In genomic region chr3:10087994-10088393, GRCm38 (mm10) we compare ENCODE assay signal across 8 mouse cellular contexts. TPM values are rescaled to one million over a fixed set of nuclear protein-coding genes. Genes with fewer than 3 reads are reported as not detected.
DNase-seq lines count a peak whose midpoint lies in the region; ATAC-seq and TF ChIP-seq lines count a peak whose summit lies in the region.
"Not testable (repeated sequence)": the region's sequence is repeated elsewhere in the genome, so short reads cannot be mapped to it uniquely, and the experiment has no call there.

TSS of gene Gm9833 (plus strand) at chr3:10088110.

- not testable (repeated sequence) for H3K9me3 ChIP-seq in forebrain, embryonic 10.5 days; heart, embryonic 13.5 days; hindbrain, embryonic 16.5 days (ENCODE audit: control insufficient read depth, low read length); liver, embryonic 14.5 days (ENCODE audit: control insufficient read depth, low read length); midbrain, embryonic 14.5 days (ENCODE audit: control insufficient read depth, low read length); stomach, embryonic 15.5 days

- H3K4me2 ChIP-seq in heart, embryonic 13.5 days, result peak within 1 kb of the TSS; percentile 58
- H3K4me2 ChIP-seq in hindbrain, embryonic 16.5 days (ENCODE audit: low read length), result peak within 1 kb of the TSS; percentile 47
- H3K4me2 ChIP-seq in liver, embryonic 14.5 days (ENCODE audit: low read depth), result peak within 1 kb of the TSS; percentile 22; the same call in 1 of the 2 replicates
- H3K4me2 ChIP-seq in midbrain, embryonic 14.5 days (ENCODE audit: low read length), result peak within 1 kb of the TSS; percentile 40
- H3K4me2 ChIP-seq in stomach, embryonic 15.5 days, result peak within 1 kb of the TSS; percentile 44

- not testable (repeated sequence) for ATAC-seq in Patski; heart, embryonic 13.5 days (ENCODE audit: extremely low read depth, insufficient number of reproducible peaks, low FRiP score, low TSS enrichment); hindbrain, embryonic 16.5 days; liver, embryonic 14.5 days (ENCODE audit: insufficient read depth); midbrain, embryonic 14.5 days (ENCODE audit: low FRiP score, low TSS enrichment); stomach, embryonic 15.5 days (ENCODE audit: insufficient read depth, low FRiP score, low read depth)

- not testable (repeated sequence) for TF ChIP-seq EP300 in liver, embryonic 14.5 days (IDR thresholded peaks at IDR 0.05; ENCODE audit: low read depth)

- POLR2A ChIA-PET in Patski (lab: Charles Lee), result not testable (repeated sequence)

- TF ChIP-seq CTCF in Patski (IDR thresholded peaks at IDR 0.05); liver, embryonic 14.5 days (IDR thresholded peaks at IDR 0.05; ENCODE audit: low read depth): not testable (repeated sequence)

- not testable (repeated sequence) for H3K4me1 ChIP-seq in forebrain, embryonic 10.5 days; hindbrain, embryonic 16.5 days (ENCODE audit: control insufficient read depth, insufficient read depth, low read depth, low read length); liver, embryonic 14.5 days (replicated peaks; ENCODE audit: control insufficient read depth in 2 of 2, insufficient read depth in 2 of 2, low read length in 1 of 2); midbrain, embryonic 14.5 days (ENCODE audit: control insufficient read depth, insufficient read depth, low read length); stomach, embryonic 15.5 days
- H3K4me1 ChIP-seq in heart, embryonic 13.5 days, result peaks cover 14% of the 10 kb centered on the region; the same call in 1 of the 2 replicates

- CTCF ChIA-PET in Patski (lab: Charles Lee), result not testable (repeated sequence)

- 44% methylated on average over 38 of the region's 38 CpGs for WGBS in forebrain, embryonic 10.5 days
- 17% methylated on average over 29 of the region's 38 CpGs for WGBS in heart, embryonic 13.5 days
- 30% methylated on average over 28 of the region's 38 CpGs for WGBS in hindbrain, embryonic 16.5 days
- WGBS in liver, embryonic 14.5 days (ENCODE audit: insufficient replicate concordance), result 29% methylated on average over 27 of the region's 38 CpGs
- WGBS in midbrain, embryonic 14.5 days, result 27% methylated on average over 30 of the region's 38 CpGs
- WGBS in stomach, embryonic 15.5 days, result 27% methylated on average over 34 of the region's 38 CpGs

- in situ Hi-C loops in Patski (cut with MboI; ENCODE audit: low pct_unique_long_range_greater_than_20kb), result not testable (repeated sequence)

- not testable (repeated sequence) for H3K36me3 ChIP-seq in forebrain, embryonic 10.5 days (replicated peaks); heart, embryonic 13.5 days; hindbrain, embryonic 16.5 days (ENCODE audit: control insufficient read depth, insufficient read depth, low read length); liver, embryonic 14.5 days (replicated peaks; ENCODE audit: control insufficient read depth, insufficient read depth, low read depth); midbrain, embryonic 14.5 days (ENCODE audit: control insufficient read depth, insufficient read depth, low read length); stomach, embryonic 15.5 days

- not testable (repeated sequence) for H3K9ac ChIP-seq in heart, embryonic 13.5 days; hindbrain, embryonic 16.5 days (ENCODE audit: low read depth, low read length); liver, embryonic 14.5 days (replicated peaks); midbrain, embryonic 14.5 days (replicated peaks; ENCODE audit: low read length); stomach, embryonic 15.5 days

- not testable (repeated sequence) for H3K27me3 ChIP-seq in Patski; hindbrain, embryonic 16.5 days (replicated peaks; ENCODE audit: control insufficient read depth, insufficient read depth, low read length); liver, embryonic 14.5 days (ENCODE audit: control insufficient read depth, insufficient read depth, low read length); midbrain, embryonic 14.5 days (ENCODE audit: control insufficient read depth, insufficient read depth, low read length); stomach, embryonic 15.5 days (replicated peaks)
- H3K27me3 ChIP-seq in forebrain, embryonic 10.5 days (ENCODE audit: poor library complexity, severe bottlenecking), result peaks cover 16% of the 10 kb centered on the region
- peaks cover 11% of the 10 kb centered on the region; the same call in 1 of the 2 replicates for H3K27me3 ChIP-seq in heart, embryonic 13.5 days (replicated peaks)

- not testable (repeated sequence) for H3K27ac ChIP-seq in forebrain, embryonic 10.5 days; heart, embryonic 13.5 days (replicated peaks); hindbrain, embryonic 16.5 days (ENCODE audit: low read depth, low read length); liver, embryonic 14.5 days; midbrain, embryonic 14.5 days (replicated peaks; ENCODE audit: low read depth, low read length); stomach, embryonic 15.5 days

- H3K4me3 ChIP-seq in forebrain, embryonic 10.5 days, result peak within 1 kb of the TSS; percentile 28; the same call in 1 of the 2 replicates
- H3K4me3 ChIP-seq in heart, embryonic 13.5 days, result peak within 1 kb of the TSS; percentile 32
- H3K4me3 ChIP-seq in hindbrain, embryonic 16.5 days (ENCODE audit: low read length), result peak within 1 kb of the TSS; percentile 32
- H3K4me3 ChIP-seq in liver, embryonic 14.5 days (ENCODE audit: insufficient read depth in 1 of 2, low read depth in 2 of 2, low read length in 2 of 2); stomach, embryonic 15.5 days (replicated peaks): not testable (repeated sequence)
- H3K4me3 ChIP-seq in midbrain, embryonic 14.5 days (replicated peaks; ENCODE audit: low read depth, low read length), result peak within 1 kb of the TSS; percentile 17; the same call in 1 of the 2 replicates

- not testable (repeated sequence) for DNase-seq in Patski (ENCODE audit: low read depth, low spot score); forebrain, embryonic 10.5 days (ENCODE audit: extremely low spot score, low spot score); layer of hippocampus, postnatal 14 days (ENCODE audit: low spot score in 2 of 2); liver, embryonic 14.5 days (ENCODE audit: low read depth in 3 of 3, low spot score in 3 of 3); midbrain, embryonic 14.5 days

RNA-seq across cellular contexts. Expression of gene Gm9833, which starts in this region (rescaled TPM):
- 15.3 TPM for polyA plus RNA-seq in Patski (2021)
- polyA plus RNA-seq in forebrain, embryonic 10.5 days (2016; fragmentation: Nextera tagmentation; extraction: Ambion mirVana), result 5.4 and 6.7 TPM in 2 replicates
- polyA plus RNA-seq in heart, embryonic 13.5 days (2015; fragmentation: Nextera tagmentation; extraction: Ambion mirVana), result 1.9 and 2.0 TPM in 2 replicates
- polyA plus RNA-seq in hindbrain, embryonic 16.5 days (2015; fragmentation: Nextera tagmentation; extraction: Ambion mirVana), result 7.2 and 7.6 TPM in 2 replicates
- 10 to 100 TPM; 11.5 to 11.9 TPM for total RNA-seq in layer of hippocampus, postnatal 14 days (2021)
- polyA plus RNA-seq in liver, embryonic 14.5 days (2012; rRNA removed), result 0.36 and 1.6 TPM in 2 replicates
- polyA plus RNA-seq in liver, embryonic 14.5 days (2014; fragmentation: Nextera tagmentation; extraction: Ambion mirVana), result 1.3 and 1.4 TPM in 2 replicates
- polyA plus RNA-seq in midbrain, embryonic 14.5 days (2014; fragmentation: Nextera tagmentation; extraction: Ambion mirVana), result 4.4 and 9.4 TPM in 2 replicates
- polyA plus RNA-seq in stomach, embryonic 15.5 days (2015; fragmentation: Nextera tagmentation; extraction: Ambion mirVana), result 2.4 and 3.8 TPM in 2 replicates
